Mouse (Mus musculus): ENCODE results near the gene Cops8.

GRCm38 (mm10) chr1:90602759-90603560 is at the start of gene Cops8:
- no peak for TF ChIP-seq CTCF (IDR thresholded peaks at IDR 0.05; ENCODE audit: low read depth, low read length)
- TF ChIP-seq POLR2A (IDR thresholded peaks at IDR 0.05; ENCODE audit: insufficient read depth, low read length) = peak; percentile 13
- TF ChIP-seq EP300 (IDR thresholded peaks at IDR 0.05; ENCODE audit: insufficient read depth, low read depth, low read length) = peak; percentile 67; the same call in 1 of the 2 replicates
